ENCODE assay signal across 20 mouse cellular contexts in genomic region chr9:67209451-67209850, GRCm38 (mm10).
DNase-seq lines count a peak whose midpoint lies in the region; TF ChIP-seq lines count a peak whose summit lies in the region.
"Had no signal": no experiment of that assay in that cellular context is flagged by ENCODE, and none has a peak within 500 bp of the region (broad histone marks: within the 10 kb centered on the region; RNA-seq: fewer than 3 reads in every experiment).

No protein-coding gene starts in this region.

- H3K36me3 ChIP-seq in ES-Bruce4 (ENCODE audit: control insufficient read depth, insufficient read depth, low read length, poor library complexity, severe bottlenecking) = no peaks in the 10 kb centered on the region
- H3K36me3 ChIP-seq: G1E; heart, embryonic 12.5 days; hindbrain, embryonic 12.5 days had no signal

- TF ChIP-seq POLR2A in ES-Bruce4 (IDR thresholded peaks at IDR 0.05; ENCODE audit: insufficient read depth, low read length) = no peak

- DNase-seq in 416B (ENCODE audit: low read depth) (peak; percentile 17), R1 (ENCODE audit: low read depth, low spot score) (peak; percentile 76)
- DNase-seq in telencephalon, adult 2 months (ENCODE audit: low read depth, low spot score) = peak; percentile 45
- DNase-seq in cerebellum, adult 18-20 months = no peak
- DNase-seq in embryo, embryonic 10.5 days (ENCODE audit: low spot score) = no peak
- DNase-seq: adrenal gland, adult 2 months; adrenal gland, postnatal 36 days; B cell, adult 2 months; cerebellum, adult 11 months; cerebellum, adult 9-10 months; cerebellum, postnatal 25 days; gastrocnemius, postnatal 14 days; heart, adult 2 months; heart, postnatal 36 days; kidney, adult 8-10 months had no signal

- no peak for TF ChIP-seq CTCF in ES-Bruce4 (IDR thresholded peaks at IDR 0.05; ENCODE audit: low read depth, low read length)

- no peak overlapping the region for H3K9ac ChIP-seq in ES-Bruce4 (ENCODE audit: low read depth, poor library complexity, severe bottlenecking)
- H3K9ac ChIP-seq: forebrain, embryonic 13.5 days; heart, embryonic 12.5 days; hindbrain, embryonic 12.5 days had no signal

- no peaks in the 10 kb centered on the region for H3K27me3 ChIP-seq in ES-Bruce4 (ENCODE audit: control insufficient read depth, insufficient read depth, low read length, poor library complexity, severe bottlenecking)
- H3K27me3 ChIP-seq: forebrain, embryonic 13.5 days; heart, embryonic 12.5 days; hindbrain, embryonic 12.5 days had no signal

- peaks cover 9% of the 10 kb centered on the region for H3K4me1 ChIP-seq in ES-Bruce4 (ENCODE audit: control insufficient read depth, insufficient read depth, low read length)
- H3K4me1 ChIP-seq: forebrain, embryonic 13.5 days; hindbrain, embryonic 12.5 days had no signal

- TF ChIP-seq EP300 in ES-Bruce4 (IDR thresholded peaks at IDR 0.05; ENCODE audit: insufficient read depth, low read depth, low read length) = peak; percentile 83

- H3K9me3 ChIP-seq in ES-Bruce4 (replicated peaks; ENCODE audit: control insufficient read depth, insufficient read depth, low read length, poor library complexity, severe bottlenecking) = no peaks in the 10 kb centered on the region
- H3K9me3 ChIP-seq: forebrain, embryonic 13.5 days; G1E; heart, embryonic 12.5 days; hindbrain, embryonic 12.5 days had no signal

- H3K27ac ChIP-seq in ES-Bruce4 (ENCODE audit: insufficient read depth, low read length) = peak overlapping the region; percentile 96
- H3K27ac ChIP-seq: forebrain, embryonic 13.5 days; heart, adult 2 months; hindbrain, embryonic 12.5 days had no signal

- no peak overlapping the region for H3K4me3 ChIP-seq in ES-Bruce4 (ENCODE audit: low read depth, low read length)
- H3K4me3 ChIP-seq: forebrain, embryonic 13.5 days; heart, adult 2 months; heart, embryonic 12.5 days; hindbrain, embryonic 12.5 days had no signal

Comparison
In these comparisons a context has a peak if more than half of its experiments do, and no peak if none do; other contexts are left out.
1. DNase-seq: peak in 416B (single experiment), R1 (single experiment) and telencephalon, adult 2 months (single experiment); none in cerebellum, adult 18-20 months (0 of 2) and embryo, embryonic 10.5 days (single experiment).